Mouse (Mus musculus): Measurements from ENCODE around the gene Aldh1a3.

The Aldh1a3 gene

DNA sequence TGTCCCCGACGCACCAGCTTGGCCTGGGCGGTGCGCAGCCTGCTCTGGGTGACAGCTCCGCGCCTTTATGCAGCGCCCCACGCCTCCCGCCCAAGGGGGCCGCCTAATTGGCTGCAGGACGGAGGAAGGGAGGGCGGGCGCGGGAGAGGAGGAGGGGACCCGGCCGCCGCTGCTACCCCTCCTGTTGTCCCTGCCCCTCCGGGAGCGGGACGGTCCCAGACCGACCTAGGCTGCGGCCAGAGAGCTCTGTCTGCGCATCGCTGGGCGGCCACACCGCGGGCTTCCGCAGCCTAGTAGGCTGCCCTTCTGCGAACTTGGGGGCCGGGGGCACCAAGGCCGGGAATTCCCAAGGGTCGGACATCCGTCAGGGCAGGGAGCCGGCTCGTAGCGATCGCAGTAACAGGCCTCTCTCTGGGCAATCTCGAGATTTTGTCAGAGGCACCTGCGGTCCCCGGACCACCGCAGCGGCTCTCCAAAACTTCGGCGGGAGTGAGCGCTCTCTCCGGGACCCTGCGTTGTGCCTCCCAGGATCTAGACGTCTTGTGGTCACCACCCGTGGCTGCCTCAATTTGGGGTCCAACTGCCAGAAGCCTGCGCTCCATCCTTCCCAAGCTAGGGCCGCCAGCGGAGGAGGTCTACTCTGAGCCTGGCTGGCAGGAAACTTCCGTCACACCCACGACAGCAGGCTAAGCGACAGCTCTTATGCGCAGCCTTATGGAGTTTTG lies at the start of gene Aldh1a3:
Gene Aldh1a3 (minus strand): TSS at position 81 of the 725 bp plus-strand sequence.
- no peaks in the 10 kb centered on the region for H3K36me3 ChIP-seq (ENCODE audit: control insufficient read depth, insufficient read depth, low read length, poor library complexity, severe bottlenecking)
- DNase-seq (ENCODE audit: low read depth, low spot score), result peak; percentile 5
- H3K27me3 ChIP-seq (ENCODE audit: control insufficient read depth, insufficient read depth, low read length, poor library complexity, severe bottlenecking), result no peaks in the 10 kb centered on the region; the same call in 1 of the 2 replicates

DNA sequence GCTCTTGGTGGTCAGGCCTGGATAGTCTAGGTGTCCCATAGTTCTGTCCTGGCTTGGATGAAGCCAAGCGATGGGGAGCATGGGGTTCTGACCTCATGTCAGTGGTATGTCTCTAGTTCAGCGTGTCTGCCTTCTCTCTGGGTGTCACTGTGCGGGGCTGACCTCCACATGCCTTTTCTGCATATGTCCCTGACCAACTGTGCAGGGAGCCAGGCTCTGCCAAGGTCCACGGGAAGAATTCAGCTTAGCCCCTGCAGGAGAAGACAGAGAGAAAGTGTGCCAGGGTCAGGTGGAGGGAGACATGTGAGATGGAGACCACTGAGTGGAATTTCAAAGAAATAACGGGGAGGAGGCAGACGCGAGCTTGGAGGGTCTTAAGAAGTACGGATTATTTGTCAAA lies 49.0 kb upstream of the Aldh1a3 start:
- no peaks in the 10 kb centered on the region for H3K36me3 ChIP-seq (ENCODE audit: control insufficient read depth, insufficient read depth, low read length, poor library complexity, severe bottlenecking)
- no peaks in the 10 kb centered on the region for H3K27me3 ChIP-seq (ENCODE audit: control insufficient read depth, insufficient read depth, low read length, poor library complexity, severe bottlenecking)
- no peak for DNase-seq (ENCODE audit: low read depth, low spot score)

DNA sequence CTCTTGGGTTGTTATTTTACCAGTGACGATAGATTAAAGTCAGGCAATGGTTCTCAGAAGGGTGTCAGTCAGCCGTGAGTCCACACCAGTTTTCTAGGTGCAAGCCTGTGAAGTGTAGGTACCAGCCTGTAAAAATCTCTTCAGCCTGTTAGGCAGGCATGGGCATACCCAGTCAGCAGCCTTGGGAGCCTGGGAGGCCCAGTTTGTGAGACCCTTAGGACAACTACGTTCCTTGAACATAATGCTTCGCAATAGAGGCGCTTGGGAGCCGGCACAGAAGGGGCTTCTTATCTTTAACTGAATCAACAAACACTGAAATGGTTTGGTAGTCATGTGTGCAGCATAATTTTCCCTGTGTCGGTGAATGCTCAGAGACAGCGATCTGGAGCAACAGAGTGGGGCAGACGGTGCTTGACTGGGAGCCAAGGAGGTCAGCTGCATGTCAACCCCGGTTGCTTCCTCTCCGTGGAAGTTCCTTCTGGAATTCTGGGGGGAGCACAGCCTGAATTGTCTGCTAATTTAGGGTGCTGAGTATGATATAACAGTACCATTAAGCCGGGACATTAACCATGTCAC lies 44.4 kb upstream of the Aldh1a3 start:
- no peak for DNase-seq (ENCODE audit: low read depth, low spot score)

DNA sequence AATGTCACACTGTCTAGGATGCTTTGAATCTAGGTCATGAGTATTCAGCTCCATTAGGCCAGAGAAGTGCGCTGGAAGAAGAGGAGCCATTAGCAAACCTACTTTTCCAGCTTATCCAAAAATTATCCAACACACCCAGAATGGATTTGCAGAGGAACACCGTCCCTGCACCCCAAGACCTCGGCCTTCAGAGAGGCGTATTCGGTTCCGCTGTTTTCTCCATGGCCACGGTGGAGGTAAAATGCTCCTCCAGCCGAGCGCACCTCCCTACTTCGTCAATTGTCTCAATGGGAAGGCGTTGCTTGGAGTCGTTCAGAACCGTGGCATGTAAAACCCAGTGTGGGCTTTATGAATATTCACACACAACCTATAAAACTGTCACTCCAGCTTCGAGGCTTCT lies 39.3 kb upstream of the Aldh1a3 start:
- H3K36me3 ChIP-seq (ENCODE audit: control insufficient read depth, insufficient read depth, low read length, poor library complexity, severe bottlenecking), result no peaks in the 10 kb centered on the region
- DNase-seq (ENCODE audit: low read depth, low spot score), result no peak
- H3K27me3 ChIP-seq (ENCODE audit: control insufficient read depth, insufficient read depth, low read length, poor library complexity, severe bottlenecking), result no peaks in the 10 kb centered on the region; the same call in 1 of the 2 replicates

More for the DNA sequence above, 44.4 kb upstream of the Aldh1a3 start:
- no peaks in the 10 kb centered on the region; the same call in 1 of the 2 replicates for H3K27me3 ChIP-seq (ENCODE audit: control insufficient read depth, insufficient read depth, low read length, poor library complexity, severe bottlenecking)
- no peaks in the 10 kb centered on the region for H3K36me3 ChIP-seq (ENCODE audit: control insufficient read depth, insufficient read depth, low read length, poor library complexity, severe bottlenecking)

DNA sequence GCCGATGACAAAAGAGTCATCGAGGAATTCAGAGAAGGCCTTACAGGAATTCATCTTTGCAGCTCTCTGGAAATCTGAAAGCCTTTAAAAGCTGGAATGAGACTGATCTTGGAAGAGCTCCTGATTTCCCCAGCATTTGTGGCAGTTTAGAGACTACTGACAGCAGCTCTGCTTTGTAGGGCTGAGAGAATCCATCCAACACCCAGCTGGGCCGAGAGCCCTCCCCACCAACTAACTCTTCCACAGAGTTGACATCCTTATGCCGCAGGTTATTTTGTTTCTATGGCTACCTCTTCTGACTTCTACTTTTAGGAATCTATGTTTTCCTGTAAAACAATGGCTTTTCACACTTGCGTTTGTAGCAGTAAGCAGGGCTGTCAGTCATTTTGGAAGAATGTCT lies 37.9 kb upstream of the Aldh1a3 start:
- no peak for DNase-seq (ENCODE audit: low read depth, low spot score)
- H3K36me3 ChIP-seq (ENCODE audit: control insufficient read depth, insufficient read depth, low read length, poor library complexity, severe bottlenecking), result no peaks in the 10 kb centered on the region
- H3K27me3 ChIP-seq (ENCODE audit: control insufficient read depth, insufficient read depth, low read length, poor library complexity, severe bottlenecking), result no peaks in the 10 kb centered on the region; the same call in 1 of the 2 replicates

DNA sequence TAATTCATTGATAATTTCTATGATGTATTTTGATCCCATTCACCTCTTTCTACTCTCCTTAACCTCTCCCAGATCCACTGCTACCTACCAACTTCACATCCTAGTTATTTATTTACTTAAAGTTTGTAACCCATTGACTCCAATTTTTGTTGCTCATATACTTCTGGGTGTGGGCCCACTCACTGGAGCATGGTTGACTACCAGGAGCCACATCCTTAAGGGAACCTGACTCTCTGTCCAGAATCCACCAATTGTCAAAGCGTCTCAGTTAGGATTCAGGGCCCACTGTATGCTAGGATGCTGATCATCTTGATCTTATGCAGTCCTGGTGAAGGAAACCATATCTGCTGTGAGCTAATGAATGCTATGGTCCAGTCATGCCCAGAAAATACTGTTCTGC lies 35.8 kb upstream of the Aldh1a3 start:
- DNase-seq (ENCODE audit: low read depth, low spot score), result no peak
- no peaks in the 10 kb centered on the region for H3K36me3 ChIP-seq (ENCODE audit: control insufficient read depth, insufficient read depth, low read length, poor library complexity, severe bottlenecking)
- H3K27me3 ChIP-seq (ENCODE audit: control insufficient read depth, insufficient read depth, low read length, poor library complexity, severe bottlenecking), result no peaks in the 10 kb centered on the region; the same call in 1 of the 2 replicates

DNA sequence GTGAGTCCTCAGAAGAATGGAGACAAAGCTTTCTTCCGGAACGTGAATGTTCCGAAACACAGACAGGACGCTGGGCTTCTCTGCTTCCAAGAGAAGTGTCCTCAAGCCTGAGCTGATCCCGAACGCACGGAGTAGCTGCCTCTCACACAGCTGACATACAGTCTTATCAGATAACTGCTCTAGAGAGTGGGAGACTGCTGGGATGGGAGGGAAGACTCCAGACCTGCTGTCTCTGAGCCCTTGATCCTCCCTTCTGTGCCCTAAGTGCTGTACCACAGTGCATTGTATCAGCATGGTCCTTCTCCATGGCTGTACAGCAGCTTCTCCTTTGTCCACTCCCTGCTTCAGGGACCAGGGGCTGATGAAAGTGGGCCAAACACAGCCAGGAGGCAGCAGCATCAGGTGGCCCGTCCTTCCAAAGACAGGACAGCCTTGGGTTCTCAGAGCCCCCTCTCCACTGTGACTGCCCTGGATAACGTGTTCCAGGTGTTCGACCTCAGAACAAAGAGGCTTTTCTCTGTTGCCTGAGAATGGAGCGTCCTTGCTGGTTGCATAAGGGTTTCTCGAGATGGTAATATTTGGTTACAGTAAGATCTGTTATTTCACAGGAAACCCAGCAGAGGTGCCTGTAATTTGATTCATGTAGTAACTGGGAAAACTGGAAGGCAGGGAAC lies 24.4 kb upstream of the Aldh1a3 start:
- Histone ChIP-seq H3K36me3 (ENCODE audit: control insufficient read depth, insufficient read depth, low read length, poor library complexity, severe bottlenecking) (no peaks in the 10 kb centered on the region), H3K27me3 (ENCODE audit: control insufficient read depth, insufficient read depth, low read length, poor library complexity, severe bottlenecking) (no peaks in the 10 kb centered on the region)
- no peak for DNase-seq (ENCODE audit: low read depth, low spot score)

DNA sequence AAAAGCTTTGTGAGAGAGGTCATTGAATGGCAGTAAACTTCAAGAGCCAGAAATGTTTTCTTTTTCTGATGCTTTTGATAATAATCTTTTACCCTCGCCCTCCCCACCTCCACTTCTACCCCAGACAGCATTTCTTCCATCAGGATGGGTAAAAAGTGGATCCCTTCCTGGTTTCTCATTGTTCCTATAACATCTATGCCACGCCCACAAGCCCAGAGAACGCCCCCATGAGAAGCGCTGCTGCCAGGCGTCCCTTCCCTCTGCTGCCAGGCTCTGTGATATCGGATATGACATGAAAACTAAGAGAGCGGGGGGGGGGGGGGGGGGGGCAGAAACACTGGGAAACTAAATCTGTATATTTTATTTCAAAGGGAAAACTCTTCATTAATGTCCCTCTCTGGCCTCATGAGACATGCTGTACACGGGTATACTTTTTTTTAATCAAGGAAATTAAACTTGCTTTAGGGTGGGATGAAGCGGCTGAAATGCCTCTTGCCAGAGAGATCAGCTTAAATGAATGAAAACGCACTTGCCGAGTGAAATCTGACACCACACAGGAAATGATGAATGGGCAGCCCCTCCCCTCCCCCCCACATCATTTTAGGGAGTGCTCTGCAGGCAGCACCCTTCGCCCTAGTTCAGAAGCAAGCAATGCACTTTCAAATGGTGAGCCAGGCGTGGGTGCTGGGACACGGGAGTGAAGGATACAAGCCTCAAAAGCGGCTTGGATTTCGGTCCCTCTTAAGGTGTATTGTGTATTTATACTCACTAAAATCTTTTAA lies 22.8 kb upstream of the Aldh1a3 start:
- no peaks in the 10 kb centered on the region for H3K27me3 ChIP-seq (ENCODE audit: control insufficient read depth, insufficient read depth, low read length, poor library complexity, severe bottlenecking)
- DNase-seq (ENCODE audit: low read depth, low spot score), result no peak

DNA sequence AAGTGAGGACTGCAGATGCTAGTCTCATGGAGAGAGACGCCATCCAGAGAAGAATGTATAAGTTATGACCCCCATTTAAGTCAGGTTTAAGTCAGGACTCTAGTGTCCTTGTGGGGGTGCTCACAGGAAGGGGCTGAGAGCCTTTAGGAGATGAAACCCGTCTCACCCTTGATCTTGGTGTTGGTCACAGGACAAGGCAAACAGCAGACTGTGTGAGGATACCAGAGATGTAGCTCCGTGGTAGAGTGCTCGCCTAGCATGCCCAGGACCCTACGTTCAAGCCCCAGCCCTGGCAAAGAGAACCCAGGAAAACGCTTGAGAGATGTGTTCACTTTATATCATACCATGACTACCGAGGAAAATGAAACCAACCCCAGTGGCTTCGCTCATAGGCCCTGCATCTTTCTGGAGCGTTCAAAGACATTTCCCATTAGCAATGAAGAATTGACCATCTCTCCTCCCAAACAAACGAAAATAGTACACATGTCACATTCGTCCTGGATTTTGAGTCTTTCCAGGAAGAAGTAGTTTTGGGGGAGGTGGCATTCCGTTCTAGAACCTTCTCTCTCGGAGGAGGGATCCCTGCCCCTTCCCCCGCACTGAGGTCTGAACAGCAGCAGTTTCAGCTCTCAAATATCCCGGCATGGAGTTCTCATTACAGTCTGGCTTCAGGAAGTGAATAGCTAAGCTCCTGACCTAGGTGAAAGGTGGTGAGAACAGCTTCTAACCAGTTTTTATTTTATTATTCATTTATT lies 21.6 kb upstream of the Aldh1a3 start:
- no peak for DNase-seq (ENCODE audit: low read depth, low spot score)
- no peaks in the 10 kb centered on the region for H3K27me3 ChIP-seq (ENCODE audit: control insufficient read depth, insufficient read depth, low read length, poor library complexity, severe bottlenecking)

More for the DNA sequence above, 22.8 kb upstream of the Aldh1a3 start:
- H3K36me3 ChIP-seq (ENCODE audit: control insufficient read depth, insufficient read depth, low read length, poor library complexity, severe bottlenecking), result no peaks in the 10 kb centered on the region

DNA sequence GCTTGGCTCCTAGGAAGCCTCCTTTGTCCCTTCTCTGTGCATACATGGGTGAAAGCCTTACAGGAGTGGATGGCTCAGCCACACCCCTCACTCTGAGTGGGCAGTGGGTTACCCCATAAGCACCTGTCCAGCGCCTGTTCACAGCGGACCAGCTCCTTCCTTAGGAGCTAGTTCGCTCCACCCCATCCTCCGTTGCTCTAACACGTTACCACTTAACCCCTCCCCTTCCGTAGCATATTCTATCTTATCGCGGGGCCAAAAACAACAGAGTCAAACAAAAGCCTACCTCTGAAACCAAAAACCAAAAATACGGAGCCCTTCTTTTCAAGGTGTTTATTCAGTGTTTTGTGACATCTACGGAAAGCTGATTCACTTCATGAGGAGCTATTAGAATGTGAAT lies 21.0 kb upstream of the Aldh1a3 start:
- DNase-seq (ENCODE audit: low read depth, low spot score), result no peak
- Histone ChIP-seq H3K36me3 (ENCODE audit: control insufficient read depth, insufficient read depth, low read length, poor library complexity, severe bottlenecking) (no peaks in the 10 kb centered on the region), H3K27me3 (ENCODE audit: control insufficient read depth, insufficient read depth, low read length, poor library complexity, severe bottlenecking) (no peaks in the 10 kb centered on the region)

More for the DNA sequence above, 21.6 kb upstream of the Aldh1a3 start:
- H3K36me3 ChIP-seq (ENCODE audit: control insufficient read depth, insufficient read depth, low read length, poor library complexity, severe bottlenecking), result no peaks in the 10 kb centered on the region

DNA sequence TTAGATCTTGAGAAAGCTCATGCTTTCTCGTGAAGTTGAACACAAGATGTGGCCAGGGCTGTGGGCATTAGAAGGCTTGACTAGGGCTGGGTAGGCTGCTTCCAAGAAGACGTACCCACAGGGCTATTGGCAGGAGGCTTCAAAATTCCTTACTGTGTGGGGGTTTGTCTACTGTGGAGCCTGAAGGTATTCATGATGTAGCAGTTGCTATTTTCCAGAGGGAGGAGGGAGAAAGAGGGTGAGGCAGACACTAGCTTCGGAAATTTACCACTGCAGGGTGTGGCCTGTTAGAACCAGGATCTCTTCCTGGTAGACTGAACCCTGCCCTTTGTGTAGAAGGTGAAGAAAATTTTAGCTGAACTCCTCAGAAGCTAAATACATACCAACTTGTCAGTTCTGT lies 19.5 kb upstream of the Aldh1a3 start:
- Histone ChIP-seq H3K27me3 (ENCODE audit: control insufficient read depth, insufficient read depth, low read length, poor library complexity, severe bottlenecking) (no peaks in the 10 kb centered on the region), H3K36me3 (ENCODE audit: control insufficient read depth, insufficient read depth, low read length, poor library complexity, severe bottlenecking) (no peaks in the 10 kb centered on the region)
- no peak for DNase-seq (ENCODE audit: low read depth, low spot score)

DNA sequence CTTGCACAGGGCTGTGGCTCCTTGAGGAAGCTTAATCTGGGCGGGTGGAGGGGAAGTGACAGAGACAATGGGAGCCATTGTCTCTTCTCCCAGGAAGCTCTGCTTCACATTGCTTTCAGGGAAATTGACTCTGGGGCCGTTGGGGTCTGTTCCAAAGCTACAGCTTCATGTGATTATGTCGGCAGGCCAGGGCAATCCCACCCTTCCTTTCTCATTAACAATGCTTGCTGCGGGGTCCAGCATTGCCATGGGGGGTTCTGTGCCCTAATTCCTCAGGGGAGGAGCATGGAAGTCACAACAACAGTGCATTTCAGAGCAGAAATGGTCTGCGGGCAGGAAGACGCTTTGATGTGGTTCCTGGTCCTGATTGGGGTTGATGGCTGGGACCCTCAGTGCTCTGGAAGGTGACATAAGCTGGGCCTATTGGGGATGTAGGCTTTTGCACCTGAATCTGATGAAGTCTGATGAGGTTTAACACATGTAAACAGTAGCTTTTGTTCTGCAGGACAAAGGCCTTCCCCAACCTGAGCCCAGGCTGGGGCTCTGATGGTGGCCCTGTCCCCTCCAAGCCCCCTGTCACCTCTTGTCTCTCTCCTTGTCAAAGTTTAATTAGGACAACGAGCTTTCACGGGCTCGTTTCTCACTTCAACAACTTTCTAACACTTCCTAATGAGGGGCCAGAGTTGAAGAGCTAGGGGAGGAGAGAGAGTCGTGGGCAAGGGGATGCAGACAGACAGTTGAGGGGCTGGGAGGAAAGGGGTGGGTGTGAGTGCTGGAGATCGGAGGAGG lies 18.0 kb upstream of the Aldh1a3 start:
- no peaks in the 10 kb centered on the region for H3K36me3 ChIP-seq (ENCODE audit: control insufficient read depth, insufficient read depth, low read length, poor library complexity, severe bottlenecking)
- H3K27me3 ChIP-seq (ENCODE audit: control insufficient read depth, insufficient read depth, low read length, poor library complexity, severe bottlenecking), result no peaks in the 10 kb centered on the region
- DNase-seq (ENCODE audit: low read depth, low spot score), result no peak

DNA sequence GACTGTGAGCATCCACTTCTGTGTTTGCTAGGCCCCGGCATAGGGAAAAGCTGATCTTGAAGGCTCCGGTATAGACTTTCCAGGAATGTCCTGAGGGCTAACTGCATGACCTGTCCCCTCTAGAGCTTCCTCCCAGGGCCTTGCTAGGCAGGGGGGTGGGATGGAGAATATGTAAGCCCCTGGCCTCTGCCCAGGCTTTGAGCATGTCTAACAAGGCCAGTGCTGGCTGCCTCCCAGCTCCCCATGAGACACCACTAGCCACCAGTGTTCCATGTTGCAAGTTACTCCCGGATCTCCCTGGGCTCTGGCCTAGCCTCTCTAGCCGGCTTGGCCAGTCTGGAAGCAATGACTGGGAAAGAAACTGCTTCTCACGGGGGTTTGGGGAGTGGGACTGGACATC lies 17.4 kb upstream of the Aldh1a3 start:
- no peak for DNase-seq (ENCODE audit: low read depth, low spot score)

More for the DNA sequence above, 17.4 kb upstream of the Aldh1a3 start:
- no peaks in the 10 kb centered on the region for H3K36me3 ChIP-seq (ENCODE audit: control insufficient read depth, insufficient read depth, low read length, poor library complexity, severe bottlenecking)
- H3K27me3 ChIP-seq (ENCODE audit: control insufficient read depth, insufficient read depth, low read length, poor library complexity, severe bottlenecking), result no peaks in the 10 kb centered on the region

Data from splenic B cell, adult 2 months (primary cell).